Mouse (Mus musculus): ENCODE data around the gene Wasf1.
A peak's percentile ranks its signal among the peaks of the same experiment; 100 is the strongest.

Wasf1 gene

GRCm38 (mm10) chr10:40970601-40971245, 87.4 kb downstream of the Wasf1 start:
- DNase-seq (ENCODE audit: low read depth, low spot score): peak; percentile 90

- DNase-seq (ENCODE audit: low read depth, low spot score): peak; percentile 71
These were observed 88.0 kb downstream of the Wasf1 start for GRCm38 (mm10) chr10:40971256-40971655.

- DNase-seq (ENCODE audit: low read depth, low spot score): no peak
These were observed 100.5 kb downstream of the Wasf1 start for GRCm38 (mm10) chr10:40983761-40984160.

GRCm38 (mm10) chr10:40984600-40984999, 101.3 kb downstream of the Wasf1 start:
- no peak for DNase-seq (ENCODE audit: low read depth, low spot score)

- DNase-seq (ENCODE audit: low read depth, low spot score): peak; percentile 54
These were observed 102.1 kb downstream of the Wasf1 start for GRCm38 (mm10) chr10:40985350-40985749.

Data from brain, adult 2 months (tissue).